Mouse (Mus musculus) testis, adult 2 months (tissue): Measurements from ENCODE around the gene Tor4a. TPM values are rescaled to one million over a fixed set of nuclear protein-coding genes. Genes with fewer than 3 reads are reported as not detected.

Source experiments
- H3K27ac ChIP-seq: fragments of 200-500 bp; 2 replicates; pipeline ENCODE4 v1.5.1; 2012; ENCODE audit warnings: low read depth, low read length; ENCODE audit not compliant: control insufficient read depth, insufficient read depth
- H3K27me3 ChIP-seq: fragments of 200-500 bp; 2 replicates; pipeline ENCODE4 v1.6.1; 2012; ENCODE audit warnings: mild to moderate bottlenecking, low read length, moderate library complexity; ENCODE audit not compliant: control insufficient read depth, insufficient read depth
- H3K36me3 ChIP-seq: fragments of 200-500 bp; 2 replicates; pipeline ENCODE4 v1.6.1; 2012; ENCODE audit warnings: mild to moderate bottlenecking, low read length; ENCODE audit not compliant: control insufficient read depth, insufficient read depth
- H3K4me1 ChIP-seq: fragments of 200-500 bp; 2 replicates; pipeline ENCODE4 v1.6.1; 2012; ENCODE audit warnings: low read length; ENCODE audit not compliant: control insufficient read depth, insufficient read depth
- H3K4me3 ChIP-seq: fragments of 200-500 bp; 2 replicates; pipeline ENCODE4 v1.5.1; 2012; ENCODE audit warnings: low read depth, mild to moderate bottlenecking, low read length, moderate library complexity, mixed read lengths; ENCODE audit not compliant: control insufficient read depth
- CTCF ChIP-seq: fragments of 200-500 bp; IDR thresholded peaks from 2 replicates; pipeline ENCODE4 v1.5.1; 2012; ENCODE audit warnings: low read depth, mild to moderate bottlenecking, inconsistent platforms, low read length, moderate library complexity; ENCODE audit not compliant: control insufficient read depth, insufficient read depth, insufficient replicate concordance
- POLR2A ChIP-seq: fragments of 200-500 bp; IDR thresholded peaks from 2 replicates; pipeline ENCODE4 v1.6.1; 2012; ENCODE audit warnings: low read depth, mild to moderate bottlenecking, inconsistent platforms, low read length, moderate library complexity; ENCODE audit not compliant: control insufficient read depth
- polyA plus RNA-seq: library from polyadenylated mRNA; depleted of rRNA; stranded (reverse); fragments of >200 nt; gene quantifications from 2 replicates; pipeline ENCODE4 v1.2.3, GENCODE M21; 2012; rRNA removed

The Tor4a gene
- polyA plus RNA-seq, result 0.98 and 1.3 TPM in 2 replicates

DNA sequence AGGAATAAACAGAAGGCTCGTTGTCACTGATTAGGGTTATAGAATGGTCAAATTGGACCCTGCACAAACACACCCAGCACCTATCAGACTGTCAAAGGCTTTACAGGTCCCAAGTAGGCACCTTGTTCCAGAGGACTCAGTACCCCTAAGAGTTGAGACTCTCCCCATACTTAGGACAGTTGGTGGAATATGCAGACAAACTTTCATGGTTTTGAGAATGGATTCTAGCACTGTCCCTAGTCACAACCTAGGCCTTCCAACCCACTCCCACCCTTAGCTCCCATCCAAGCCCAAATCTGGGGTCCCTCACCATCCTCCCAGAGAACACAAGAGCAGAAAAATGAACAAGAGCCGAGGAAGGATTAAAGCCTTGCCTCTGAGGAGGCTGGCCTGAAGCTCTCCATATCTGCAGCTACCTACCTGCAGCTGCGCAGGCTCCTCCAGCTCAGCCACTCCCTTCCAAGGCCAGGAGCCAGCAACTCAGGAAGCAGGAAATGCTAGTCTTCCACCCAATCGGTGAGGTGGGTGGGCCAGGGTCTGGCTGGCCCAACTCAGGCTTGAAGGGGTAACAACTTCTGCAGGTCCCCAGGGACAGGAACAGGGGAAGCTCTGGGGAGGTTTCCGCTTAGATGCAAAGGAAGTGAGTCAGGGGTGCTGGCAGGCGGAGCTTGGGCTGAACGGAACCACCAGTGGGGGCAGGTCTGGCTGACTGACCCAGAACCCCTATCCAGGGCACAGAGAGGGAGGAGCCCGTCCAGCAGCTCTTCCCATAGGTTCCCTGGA lies at the start of gene Tor4a:
Gene Tor4a (minus strand): TSS at position 715 of the 783 bp plus-strand sequence.
- Histone ChIP-seq H3K4me3 (peak within 1 kb of the TSS; percentile 66), H3K36me3 (peaks cover 1% of the 10 kb centered on the region; the same call in 1 of the 2 replicates), H3K4me1 (peaks cover 4% of the 10 kb centered on the region; the same call in 1 of the 2 replicates), H3K27me3 (no peaks in the 10 kb centered on the region), H3K27ac (peak within 1 kb of the TSS; percentile 70)
- TF ChIP-seq CTCF (no peak), POLR2A (no peak)

DNA sequence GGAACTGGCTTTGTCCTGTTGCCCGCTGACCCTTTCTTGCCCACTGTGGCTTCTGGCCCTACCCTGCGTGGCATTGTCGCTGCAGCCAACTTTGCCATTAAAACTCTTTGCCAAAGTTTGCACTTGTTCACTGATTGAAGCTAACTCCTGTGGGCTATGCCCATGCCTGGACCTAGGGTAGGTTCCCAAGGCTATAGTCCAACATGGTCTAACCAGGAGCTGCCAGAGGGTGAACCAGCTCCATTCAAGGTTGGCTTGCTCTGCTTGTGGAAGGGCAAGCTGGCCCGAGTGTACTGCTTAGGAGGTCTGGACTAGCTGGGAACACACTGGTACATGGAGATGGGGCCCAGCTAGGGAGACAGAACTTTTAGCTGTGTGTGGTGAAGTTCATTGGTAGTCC lies 47.5 kb upstream of the Tor4a start:
- TF ChIP-seq CTCF, result no peak
- no peak for TF ChIP-seq POLR2A

DNA sequence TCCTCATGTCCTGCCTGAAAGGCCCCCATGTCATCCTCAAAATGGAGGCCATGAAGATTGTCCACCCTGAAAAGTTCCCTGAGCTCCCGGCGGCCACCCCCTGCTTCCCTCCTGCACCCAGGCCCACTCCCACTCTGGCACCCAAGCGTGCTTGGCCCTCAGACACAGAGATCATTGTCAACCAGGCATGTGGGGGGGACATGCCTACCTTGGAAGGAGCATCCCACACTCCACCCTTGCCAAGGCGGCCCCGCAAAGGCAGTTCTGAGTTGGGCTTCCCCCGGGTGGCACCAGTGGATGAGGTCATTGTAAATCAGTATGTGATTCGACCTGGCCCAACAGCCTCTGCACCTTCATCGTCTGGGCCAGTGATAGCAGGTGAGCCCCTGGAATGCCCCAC lies 46.7 kb upstream of the Tor4a start:
- Histone ChIP-seq H3K36me3 (no peaks in the 10 kb centered on the region; the same call in 1 of the 2 replicates), H3K27ac (no peak overlapping the region), H3K4me1 (peaks cover 23% of the 10 kb centered on the region), H3K4me3 (no peak overlapping the region), H3K27me3 (no peaks in the 10 kb centered on the region)
- TF ChIP-seq POLR2A (no peak), CTCF (no peak)

More for the DNA sequence above, 47.5 kb upstream of the Tor4a start:
- Histone ChIP-seq H3K27me3 (no peaks in the 10 kb centered on the region), H3K36me3 (no peaks in the 10 kb centered on the region; the same call in 1 of the 2 replicates), H3K27ac (no peak overlapping the region), H3K4me3 (no peak overlapping the region), H3K4me1 (peaks cover 23% of the 10 kb centered on the region)

DNA sequence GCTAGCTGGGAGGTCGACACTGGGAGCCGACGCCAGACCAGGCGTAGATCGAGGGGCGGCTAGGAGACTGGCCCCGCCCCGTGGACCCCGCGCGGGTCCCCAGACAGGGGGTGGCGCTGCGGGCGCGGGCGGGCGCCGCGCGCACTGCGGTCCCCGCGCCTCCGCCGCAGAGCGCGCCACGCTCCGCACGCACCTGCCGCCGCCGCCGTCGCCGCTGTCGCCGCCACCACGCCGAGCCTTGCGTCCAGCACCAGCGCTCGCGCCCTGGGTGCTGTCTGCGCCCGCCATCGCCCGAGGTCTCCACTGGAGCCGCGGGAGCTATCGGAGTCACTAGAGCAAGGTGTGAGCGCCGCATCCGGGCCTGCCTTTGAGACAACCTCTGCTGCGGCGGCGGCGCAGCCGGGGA lies 45.4 kb upstream of the Tor4a start, which contains the start of the genes Rnf208 and Cysrt1:
Gene Rnf208 (plus strand): TSS at position 155 of the 406 bp plus-strand sequence.
Gene Cysrt1 (minus strand): TSS at position 352 of the 406 bp plus-strand sequence.
- Histone ChIP-seq H3K4me3 (peak within 1 kb of the TSS; percentile 72), H3K27ac (no peak within 1 kb of the TSS)

DNA sequence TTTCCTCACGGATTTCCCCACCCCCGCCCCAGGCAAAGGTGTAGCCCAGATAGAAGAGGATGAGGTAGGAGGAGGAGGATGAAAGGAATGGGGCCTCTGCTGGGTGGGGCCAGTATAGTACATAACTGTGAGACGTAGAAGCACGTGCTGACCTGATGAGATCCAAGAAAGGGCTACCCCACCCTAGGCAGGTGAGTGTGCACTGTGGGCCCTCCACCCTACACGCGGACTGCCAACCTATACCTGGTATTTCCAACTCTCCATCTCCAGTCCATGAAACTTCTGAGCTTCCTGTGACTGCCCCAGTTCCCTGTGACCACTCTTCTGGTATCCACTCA lies 44.7 kb upstream of the Tor4a start:
- peaks cover 23% of the 10 kb centered on the region for H3K4me1 ChIP-seq
- H3K36me3 ChIP-seq, result no peaks in the 10 kb centered on the region
- H3K27me3 ChIP-seq, result no peaks in the 10 kb centered on the region
- peak overlapping the region; percentile 8; the same call in 1 of the 2 replicates for H3K4me3 ChIP-seq
- H3K27ac ChIP-seq, result no peak overlapping the region
- TF ChIP-seq POLR2A (no peak), CTCF (no peak)

More for the DNA sequence above, 45.4 kb upstream of the Tor4a start, which contains the start of the genes Rnf208 and Cysrt1:
- H3K27me3 ChIP-seq, result no peaks in the 10 kb centered on the region
- TF ChIP-seq POLR2A (no peak), CTCF (no peak)
- H3K36me3 ChIP-seq, result no peaks in the 10 kb centered on the region; the same call in 1 of the 2 replicates
- peaks cover 23% of the 10 kb centered on the region for H3K4me1 ChIP-seq

DNA sequence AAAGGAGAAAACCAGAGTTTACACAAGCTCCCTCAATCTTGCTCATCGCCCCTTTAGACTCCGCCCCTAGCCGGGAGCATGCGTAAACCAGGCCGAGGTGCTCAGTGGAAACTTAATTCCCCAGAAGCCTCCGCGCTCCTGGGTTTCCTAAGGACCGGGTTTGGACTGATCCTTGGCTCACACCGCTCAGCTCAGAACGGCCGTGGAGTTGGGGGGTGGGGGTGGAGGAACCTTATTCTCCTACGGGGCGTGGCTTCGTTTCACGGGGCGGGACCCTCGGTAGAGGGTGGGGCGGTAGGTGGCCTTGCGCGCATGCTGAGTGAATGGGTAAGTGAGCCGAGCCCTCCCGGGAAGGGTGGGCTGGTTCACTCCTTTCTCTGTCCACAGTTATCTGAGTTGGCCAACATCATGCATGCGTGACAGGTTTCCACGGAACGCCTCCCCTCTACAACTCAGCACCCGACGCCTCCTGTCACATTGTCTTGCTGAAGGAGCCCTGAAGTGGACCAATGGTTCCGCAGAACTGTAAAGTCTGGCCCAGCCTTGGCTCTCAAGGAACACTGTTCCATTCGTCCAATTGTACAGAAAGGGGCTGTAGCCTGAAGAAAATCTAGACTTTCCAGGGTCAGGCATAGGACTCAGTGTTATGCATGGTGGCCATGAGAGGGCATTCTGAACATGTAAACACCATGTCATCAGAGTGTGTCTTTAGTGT lies 44.2 kb upstream of the Tor4a start:
- Histone ChIP-seq H3K4me1 (peaks cover 23% of the 10 kb centered on the region), H3K27me3 (no peaks in the 10 kb centered on the region), H3K4me3 (peak overlapping the region; percentile 25), H3K36me3 (no peaks in the 10 kb centered on the region), H3K27ac (no peak overlapping the region)
- no peak for TF ChIP-seq POLR2A
- TF ChIP-seq CTCF, result no peak

DNA sequence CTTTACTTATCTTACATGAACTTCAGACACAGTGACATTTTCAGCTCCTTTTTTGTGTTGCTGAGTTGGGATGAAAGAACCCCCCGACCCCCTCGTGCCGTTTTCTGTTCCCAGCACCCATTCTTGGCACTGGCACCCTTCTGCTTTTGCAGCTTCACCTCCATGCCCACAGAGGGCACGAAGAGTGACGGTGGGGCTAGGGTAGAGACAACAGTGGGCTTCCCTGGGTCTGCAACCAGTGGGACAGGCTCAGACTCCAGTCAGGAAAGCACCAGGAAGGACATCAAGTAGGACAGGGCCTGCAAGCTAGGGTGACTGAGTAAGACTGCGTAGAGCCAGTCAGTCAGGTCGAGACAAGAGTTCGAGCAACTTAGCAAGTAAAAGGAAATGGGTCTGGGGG lies 43.6 kb upstream of the Tor4a start:
- Histone ChIP-seq H3K27me3 (no peaks in the 10 kb centered on the region), H3K4me1 (peaks cover 23% of the 10 kb centered on the region), H3K27ac (no peak overlapping the region; the same call in 1 of the 2 replicates), H3K4me3 (peak overlapping the region; percentile 25), H3K36me3 (no peaks in the 10 kb centered on the region)
- TF ChIP-seq CTCF (no peak), POLR2A (no peak)
